Mouse (Mus musculus) stomach, embryonic 14.5 days (tissue): ENCODE data around the gene Syt1. TPM values are rescaled to one million over a fixed set of nuclear protein-coding genes. Genes with fewer than 3 reads are reported as not detected.

ENCODE experiments used
- ATAC-seq: fragments of 200-750 bp; cut with Nextera tagmentation; 2 replicates; pipeline ENCODE4 v1.8.0; 2017; ENCODE audit warnings: low read depth, moderate TSS enrichment; ENCODE audit not compliant: insufficient number of reproducible peaks, insufficient read depth, low FRiP score
- H3K27ac ChIP-seq: fragments of 300-500 bp; sonication (generic); 2 replicates; pipeline ENCODE4 v1.5.1; 2014; ENCODE audit warnings: mild to moderate bottlenecking, low read length, moderate library complexity, mixed read lengths
- H3K27me3 ChIP-seq: fragments of 300-500 bp; sonication (generic); 2 replicates; pipeline ENCODE4 v1.6.1; 2014; ENCODE audit warnings: low read length, control low read depth, mixed read lengths; ENCODE audit not compliant: control insufficient read depth, insufficient read depth
- H3K36me3 ChIP-seq: fragments of 300-500 bp; sonication (generic); 2 replicates; pipeline ENCODE4 v1.6.1; 2014; ENCODE audit warnings: mild to moderate bottlenecking, control low read depth, low read length, moderate library complexity, mixed read lengths; ENCODE audit not compliant: control insufficient read depth, insufficient read depth
- H3K4me1 ChIP-seq: fragments of 300-500 bp; sonication (generic); 2 replicates; pipeline ENCODE4 v1.6.1; 2014; ENCODE audit warnings: low read length, control low read depth, mixed read lengths; ENCODE audit not compliant: control insufficient read depth, insufficient read depth
- H3K4me2 ChIP-seq: fragments of 300-500 bp; sonication (generic); replicated peaks from 2 replicates; pipeline ENCODE4 v1.6.1; 2014; ENCODE audit warnings: low read depth, low read length, control low read depth
- H3K4me3 ChIP-seq: fragments of 300-500 bp; sonication (generic); 2 replicates; pipeline ENCODE4 v1.5.1; 2014; ENCODE audit warnings: low read depth, low read length, control low read depth
- H3K9ac ChIP-seq: fragments of 300-500 bp; sonication (generic); replicated peaks from 2 replicates; pipeline ENCODE4 v1.6.1; 2014; ENCODE audit warnings: low read depth, mild to moderate bottlenecking, control low read depth, low read length, moderate library complexity, mixed read lengths
- H3K9me3 ChIP-seq: fragments of 300-500 bp; sonication (generic); 2 replicates; pipeline ENCODE4 v1.6.1; 2016; ENCODE audit warnings: low read depth, low read length, control low read depth; ENCODE audit not compliant: control insufficient read depth
- WGBS: fragments of 180-500 bp; shearing (Covaris S2); extraction: QIAGEN DNeasy Blood & Tissue Kit; methylation state at CpG from one replicate; pipeline ENCODE4 v1.1.7; 2014; 5-methylcytosine and 5-hydroxymethylcytosine counted together
- polyA plus RNA-seq: library from polyadenylated mRNA; unstranded; fragments of >200 nt; fragmentation: Nextera tagmentation; extraction: Ambion mirVana; gene quantifications from 2 replicates; pipeline ENCODE4 v1.2.1, GENCODE M21; 2014

Syt1 gene
- polyA plus RNA-seq, 1 experiment from 2014 or later = 12.7 TPM

DNA sequence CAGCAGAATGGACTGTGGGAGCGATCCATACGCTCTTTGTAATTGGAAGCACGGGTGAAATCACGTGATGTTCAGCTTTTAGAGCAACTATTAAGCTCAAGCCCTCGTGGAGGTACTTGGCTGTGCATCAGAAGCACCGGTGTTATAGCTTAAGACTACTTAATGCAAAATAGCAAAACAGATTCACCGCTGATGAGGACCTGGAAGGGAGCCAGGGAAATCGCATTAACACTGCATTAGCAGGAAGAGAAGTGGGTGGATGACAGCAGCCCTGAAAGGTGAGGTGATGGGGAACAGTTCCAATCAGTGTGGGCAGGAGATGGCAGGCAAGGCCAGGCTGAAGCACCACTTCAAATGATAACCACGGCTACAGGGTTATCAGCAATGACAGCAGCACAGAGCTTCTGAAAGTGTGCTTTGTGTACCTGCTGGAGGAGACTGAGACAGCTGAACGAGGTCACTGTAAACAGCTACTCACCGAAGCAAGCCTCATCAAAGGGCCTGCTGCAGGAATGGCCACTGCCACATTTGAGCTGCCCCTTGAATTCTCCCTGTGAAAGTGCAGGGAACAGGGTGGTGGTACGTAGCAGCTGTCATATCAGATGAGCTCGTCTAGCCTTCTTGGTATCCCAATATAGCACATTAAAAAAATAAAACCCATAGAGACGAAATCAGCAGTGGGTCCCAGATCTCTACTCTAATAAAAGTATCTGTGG lies 330.9 kb downstream of the Syt1 start:
- no peak overlapping the region for H3K4me2 ChIP-seq
- H3K27ac ChIP-seq = no peak overlapping the region
- no peaks in the 10 kb centered on the region for H3K27me3 ChIP-seq
- no peak overlapping the region for H3K4me3 ChIP-seq
- no peak for ATAC-seq
- H3K9me3 ChIP-seq = no peaks in the 10 kb centered on the region
- no peaks in the 10 kb centered on the region for H3K36me3 ChIP-seq
- H3K4me1 ChIP-seq = no peaks in the 10 kb centered on the region
- H3K9ac ChIP-seq = no peak overlapping the region
- WGBS = 45% methylated on average over 14 of the region's 14 CpGs

DNA sequence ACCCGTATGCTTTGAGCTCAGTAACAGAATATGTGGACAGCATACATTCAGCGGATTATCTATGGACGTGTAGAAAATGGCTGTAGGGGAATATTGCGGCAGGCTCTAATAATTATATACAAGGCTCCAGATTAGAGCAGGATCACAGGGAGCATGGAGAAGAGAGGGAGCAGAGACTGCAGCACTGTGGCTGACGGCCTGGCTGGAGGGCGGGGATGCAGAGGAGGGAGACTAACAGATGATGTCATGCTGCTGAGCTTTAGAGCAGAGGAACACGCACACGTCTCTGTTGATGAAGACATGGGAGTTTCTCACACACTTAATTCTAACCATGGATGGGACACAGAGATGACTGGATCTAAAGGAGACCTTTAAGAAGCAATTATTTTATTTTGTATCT lies 333.7 kb downstream of the Syt1 start:
- 78% methylated on average over 8 of the region's 8 CpGs for WGBS
- no peaks in the 10 kb centered on the region for H3K4me1 ChIP-seq
- no peak for ATAC-seq
- no peak overlapping the region for H3K27ac ChIP-seq
- no peaks in the 10 kb centered on the region for H3K9me3 ChIP-seq
- H3K4me2 ChIP-seq = no peak overlapping the region
- H3K27me3 ChIP-seq = no peaks in the 10 kb centered on the region
- no peak overlapping the region for H3K4me3 ChIP-seq
- no peaks in the 10 kb centered on the region for H3K36me3 ChIP-seq
- no peak overlapping the region for H3K9ac ChIP-seq

DNA sequence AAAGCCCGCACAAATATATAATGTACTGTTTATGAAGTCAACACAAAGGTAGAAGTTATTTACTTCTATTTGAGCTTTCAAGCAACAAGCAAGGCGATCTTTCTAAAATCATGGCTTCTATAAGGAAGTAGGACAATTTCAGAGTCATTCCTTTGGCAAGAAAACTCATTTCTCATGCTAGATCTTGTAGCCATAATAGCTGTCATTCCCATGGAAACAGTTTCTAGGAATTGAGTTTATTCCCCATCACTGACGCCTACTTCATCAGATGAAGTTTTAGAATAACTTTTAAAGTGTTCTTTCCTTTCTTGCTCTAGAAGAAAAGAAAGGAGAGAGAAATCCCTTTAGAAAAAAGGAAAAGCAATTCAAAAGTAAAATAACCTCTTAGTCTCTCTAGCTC lies 341.8 kb downstream of the Syt1 start:
- Histone ChIP-seq H3K36me3 (no peaks in the 10 kb centered on the region), H3K27me3 (no peaks in the 10 kb centered on the region), H3K9ac (no peak overlapping the region), H3K9me3 (no peaks in the 10 kb centered on the region), H3K27ac (no peak overlapping the region), H3K4me3 (no peak overlapping the region), H3K4me1 (no peaks in the 10 kb centered on the region), H3K4me2 (no peak overlapping the region)
- 82% methylated on average over 3 of the region's 3 CpGs for WGBS
- no peak for ATAC-seq

DNA sequence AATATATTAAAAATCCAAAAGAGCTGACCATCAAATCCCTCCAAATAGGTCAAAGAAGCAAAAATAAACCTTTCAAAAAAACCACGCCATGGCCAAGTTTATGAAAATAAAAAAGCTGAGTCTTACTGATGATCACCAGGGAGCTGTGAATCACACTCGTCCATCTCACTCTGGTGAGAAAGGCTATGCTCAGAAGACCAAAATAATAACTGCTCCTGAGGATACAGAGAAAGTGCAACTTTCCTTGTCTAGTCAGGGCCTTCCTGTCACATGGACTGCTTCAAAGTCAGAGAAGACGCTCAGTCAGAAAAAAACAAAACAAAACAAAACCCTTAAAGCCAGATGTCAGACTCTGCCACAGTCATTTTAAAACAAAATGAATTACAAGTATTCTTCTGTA lies 350.5 kb downstream of the Syt1 start:
- 69% methylated on average over 3 of the region's 3 CpGs for WGBS
- Histone ChIP-seq H3K9me3 (no peaks in the 10 kb centered on the region), H3K27me3 (no peaks in the 10 kb centered on the region), H3K4me3 (no peak overlapping the region), H3K4me1 (no peaks in the 10 kb centered on the region), H3K36me3 (no peaks in the 10 kb centered on the region), H3K27ac (no peak overlapping the region), H3K9ac (no peak overlapping the region), H3K4me2 (no peak overlapping the region)
- no peak for ATAC-seq

DNA sequence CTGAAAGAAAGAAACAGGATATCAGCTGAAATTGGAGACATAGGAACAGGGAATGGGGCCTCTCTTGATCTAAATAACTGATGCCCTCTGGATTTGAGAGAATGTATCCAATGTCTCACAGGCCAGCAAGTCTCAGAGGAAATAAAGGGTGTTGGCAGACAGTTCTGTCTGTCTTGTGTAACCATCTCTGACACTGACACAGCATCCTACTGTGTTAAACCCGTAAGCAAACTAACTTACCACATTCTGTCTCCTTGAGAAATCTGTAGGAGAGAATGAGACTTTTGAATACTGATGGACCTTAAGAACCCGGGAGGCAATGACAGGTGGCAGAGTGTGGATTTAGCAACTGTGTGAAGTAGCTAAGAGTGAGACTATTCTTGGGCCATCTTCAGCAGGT lies 352.5 kb downstream of the Syt1 start:
- H3K36me3 ChIP-seq = no peaks in the 10 kb centered on the region

DNA sequence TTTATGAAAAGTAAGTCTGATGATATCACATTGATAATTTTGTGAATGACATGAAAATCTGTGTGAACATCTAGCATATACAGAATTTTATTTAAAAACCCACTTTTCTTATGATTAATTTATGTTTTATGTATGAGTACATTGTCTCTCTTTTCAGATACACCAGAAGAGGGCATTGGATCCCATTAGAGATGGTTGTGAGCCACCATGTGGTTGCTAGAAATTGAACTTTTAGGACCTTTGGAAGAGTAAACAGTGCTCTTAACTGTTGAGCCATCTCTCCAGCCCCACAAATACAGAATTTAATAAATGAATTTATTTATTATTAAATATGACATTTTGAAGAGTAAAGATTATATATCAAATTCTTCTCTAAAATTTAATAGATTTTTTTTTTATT lies 353.1 kb downstream of the Syt1 start:
- Histone ChIP-seq H3K4me2 (no peak overlapping the region), H3K4me3 (no peak overlapping the region), H3K9me3 (no peaks in the 10 kb centered on the region), H3K9ac (no peak overlapping the region), H3K36me3 (no peaks in the 10 kb centered on the region), H3K27me3 (no peaks in the 10 kb centered on the region), H3K27ac (no peak overlapping the region), H3K4me1 (no peaks in the 10 kb centered on the region)
- no peak for ATAC-seq

More for the DNA sequence above, 352.5 kb downstream of the Syt1 start:
- Histone ChIP-seq H3K4me3 (no peak overlapping the region), H3K9ac (no peak overlapping the region), H3K27me3 (no peaks in the 10 kb centered on the region), H3K27ac (no peak overlapping the region), H3K9me3 (no peaks in the 10 kb centered on the region), H3K4me2 (no peak overlapping the region), H3K4me1 (no peaks in the 10 kb centered on the region)
- no peak for ATAC-seq
- WGBS = 81% methylated on average over 2 of the region's 2 CpGs

DNA sequence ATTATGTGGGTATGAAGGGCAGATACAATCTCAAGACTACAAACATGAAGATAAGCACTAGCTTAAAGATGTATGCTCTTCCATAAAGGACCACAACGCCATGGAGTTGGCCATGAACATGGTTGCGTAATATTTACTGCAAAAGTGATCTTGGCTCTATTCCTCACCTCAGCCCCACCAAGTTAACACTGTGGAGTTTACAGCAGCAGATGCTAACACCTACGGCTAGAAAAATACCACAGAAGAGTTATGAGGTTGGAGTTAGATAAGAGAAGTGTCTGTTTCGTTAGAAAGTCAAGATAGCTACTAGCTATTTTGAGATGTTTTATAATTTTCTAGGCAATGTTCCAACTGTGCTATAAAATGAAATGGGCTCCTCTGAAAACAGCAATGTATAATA lies 353.9 kb downstream of the Syt1 start:
- no peak overlapping the region for H3K4me3 ChIP-seq
- 76% methylated on average over 4 of the region's 4 CpGs for WGBS
- no peak overlapping the region for H3K4me2 ChIP-seq
- H3K27me3 ChIP-seq = no peaks in the 10 kb centered on the region
- no peak for ATAC-seq
- no peak overlapping the region for H3K9ac ChIP-seq
- H3K4me1 ChIP-seq = no peaks in the 10 kb centered on the region
- no peaks in the 10 kb centered on the region for H3K36me3 ChIP-seq
- no peak overlapping the region for H3K27ac ChIP-seq
- no peaks in the 10 kb centered on the region for H3K9me3 ChIP-seq

DNA sequence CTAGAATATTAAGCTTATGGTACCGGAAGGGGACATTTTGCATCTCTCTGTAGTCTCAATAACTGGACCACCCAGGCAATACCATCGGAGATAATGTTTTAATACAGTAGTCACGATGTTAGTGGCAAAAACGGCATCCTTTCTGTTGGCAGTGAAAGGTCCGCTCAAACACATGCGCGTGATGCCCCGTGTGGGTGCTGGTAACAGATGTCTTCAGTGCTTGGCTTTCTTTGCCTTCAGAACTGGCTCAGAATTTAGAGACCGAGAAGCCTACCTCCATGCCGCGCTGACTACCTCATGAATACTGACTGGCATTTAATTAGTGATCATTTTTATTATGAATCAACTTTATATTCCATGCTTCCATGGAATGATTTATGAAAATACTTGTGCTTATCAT lies 355.7 kb downstream of the Syt1 start:
- Histone ChIP-seq H3K4me3 (no peak overlapping the region), H3K4me1 (no peaks in the 10 kb centered on the region), H3K4me2 (no peak overlapping the region), H3K36me3 (no peaks in the 10 kb centered on the region), H3K9me3 (no peaks in the 10 kb centered on the region), H3K27me3 (no peaks in the 10 kb centered on the region), H3K9ac (no peak overlapping the region), H3K27ac (no peak overlapping the region)
- no peak for ATAC-seq
- WGBS = 96% methylated on average over 11 of the region's 11 CpGs

DNA sequence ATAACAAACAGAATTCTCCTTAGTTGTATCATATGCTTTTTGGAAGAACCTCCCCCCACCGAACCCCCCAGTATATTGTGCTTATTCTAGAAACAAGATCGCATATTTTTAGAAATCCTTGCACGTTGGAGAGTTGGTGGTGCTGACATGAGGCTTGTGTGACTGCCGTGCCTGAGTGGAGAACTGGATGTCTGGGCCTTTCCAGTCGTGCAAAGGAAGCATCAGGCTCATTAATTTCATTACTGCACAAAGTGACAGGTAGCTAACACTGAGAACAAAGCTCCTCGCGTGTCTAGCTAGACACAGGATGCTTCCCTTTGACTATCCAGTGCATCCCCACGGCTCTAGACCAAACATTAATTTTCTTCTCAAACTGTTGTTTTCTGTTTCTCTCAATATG lies 358.0 kb downstream of the Syt1 start:
- ATAC-seq = no peak
- WGBS = 51% methylated on average over 8 of the region's 8 CpGs
- Histone ChIP-seq H3K27me3 (no peaks in the 10 kb centered on the region), H3K4me2 (no peak overlapping the region), H3K36me3 (no peaks in the 10 kb centered on the region), H3K4me1 (no peaks in the 10 kb centered on the region), H3K4me3 (no peak overlapping the region), H3K9ac (no peak overlapping the region), H3K27ac (no peak overlapping the region), H3K9me3 (no peaks in the 10 kb centered on the region)
